Mouse (Mus musculus): ENCODE results near the gene Specc1. TPM values are rescaled to one million over a fixed set of nuclear protein-coding genes. Genes with fewer than 3 reads are reported as not detected.

The Specc1 gene
- total and polyA plus RNA-seq, 2 experiments from 2014 or later, result 12.8 to 25.0 TPM

GRCm38 (mm10) chr11:61971441-61972221, 15.1 kb downstream of the Specc1 start:
- H3K9me3 ChIP-seq (ENCODE audit: low read length), result no peaks in the 10 kb centered on the region
- no peak for TF ChIP-seq CTCF (IDR thresholded peaks at IDR 0.05)
- 73% methylated on average over 7 of the region's 7 CpGs for WGBS
- H3K4me2 ChIP-seq (ENCODE audit: low read depth, low read length, poor library complexity, severe bottlenecking), result no peak overlapping the region
- ATAC-seq (ENCODE audit: low FRiP score) (no peak), DNase-seq (ENCODE audit: low spot score) (no peak)
- no peak overlapping the region for H3K9ac ChIP-seq (replicated peaks; ENCODE audit: low read length, poor library complexity, severe bottlenecking)
- no peak overlapping the region for H3K27ac ChIP-seq (ENCODE audit: low read depth, low read length)
- no peaks in the 10 kb centered on the region for H3K4me1 ChIP-seq (ENCODE audit: insufficient read depth, low read length)
- no peaks in the 10 kb centered on the region for H3K36me3 ChIP-seq (ENCODE audit: insufficient read depth, low read length)
- no peaks in the 10 kb centered on the region for H3K27me3 ChIP-seq (ENCODE audit: insufficient read depth, low read length)
- no peak overlapping the region for H3K4me3 ChIP-seq (ENCODE audit: low read depth, low read length)

- no peak overlapping the region for H3K4me2 ChIP-seq (ENCODE audit: low read depth, low read length, poor library complexity, severe bottlenecking)
- no peak for DNase-seq (ENCODE audit: low spot score)
- H3K36me3 ChIP-seq (ENCODE audit: insufficient read depth, low read length), result no peaks in the 10 kb centered on the region
- TF ChIP-seq CTCF (IDR thresholded peaks at IDR 0.05), result no peak
- H3K4me3 ChIP-seq (ENCODE audit: low read depth, low read length), result no peak overlapping the region
- no peak overlapping the region for H3K27ac ChIP-seq (ENCODE audit: low read depth, low read length)
- H3K9me3 ChIP-seq (ENCODE audit: low read length), result no peaks in the 10 kb centered on the region
- no peak overlapping the region for H3K9ac ChIP-seq (replicated peaks; ENCODE audit: low read length, poor library complexity, severe bottlenecking)
- H3K27me3 ChIP-seq (ENCODE audit: insufficient read depth, low read length), result no peaks in the 10 kb centered on the region
- ATAC-seq (ENCODE audit: low FRiP score), result no peak
- 68% methylated on average over 13 of the region's 13 CpGs for WGBS
- no peaks in the 10 kb centered on the region for H3K4me1 ChIP-seq (ENCODE audit: insufficient read depth, low read length)
Observed at GRCm38 (mm10) chr11:61974106-61974707, 17.6 kb downstream of the Specc1 start.

GRCm38 (mm10) chr11:61975783-61976182, 19.2 kb downstream of the Specc1 start:
- no peaks in the 10 kb centered on the region for H3K36me3 ChIP-seq (ENCODE audit: insufficient read depth, low read length)
- no peaks in the 10 kb centered on the region for H3K4me1 ChIP-seq (ENCODE audit: insufficient read depth, low read length)
- no peaks in the 10 kb centered on the region for H3K9me3 ChIP-seq (ENCODE audit: low read length)
- H3K27ac ChIP-seq (ENCODE audit: low read depth, low read length), result no peak overlapping the region
- no peak overlapping the region for H3K4me2 ChIP-seq (ENCODE audit: low read depth, low read length, poor library complexity, severe bottlenecking)
- DNase-seq (ENCODE audit: low spot score) (no peak), ATAC-seq (ENCODE audit: low FRiP score) (no peak)
- H3K9ac ChIP-seq (replicated peaks; ENCODE audit: low read length, poor library complexity, severe bottlenecking), result no peak overlapping the region
- no peak for TF ChIP-seq CTCF (IDR thresholded peaks at IDR 0.05)
- H3K4me3 ChIP-seq (ENCODE audit: low read depth, low read length), result no peak overlapping the region
- H3K27me3 ChIP-seq (ENCODE audit: insufficient read depth, low read length), result no peaks in the 10 kb centered on the region
- WGBS, result 80% methylated on average over 1 of the region's 1 CpGs

DNA sequence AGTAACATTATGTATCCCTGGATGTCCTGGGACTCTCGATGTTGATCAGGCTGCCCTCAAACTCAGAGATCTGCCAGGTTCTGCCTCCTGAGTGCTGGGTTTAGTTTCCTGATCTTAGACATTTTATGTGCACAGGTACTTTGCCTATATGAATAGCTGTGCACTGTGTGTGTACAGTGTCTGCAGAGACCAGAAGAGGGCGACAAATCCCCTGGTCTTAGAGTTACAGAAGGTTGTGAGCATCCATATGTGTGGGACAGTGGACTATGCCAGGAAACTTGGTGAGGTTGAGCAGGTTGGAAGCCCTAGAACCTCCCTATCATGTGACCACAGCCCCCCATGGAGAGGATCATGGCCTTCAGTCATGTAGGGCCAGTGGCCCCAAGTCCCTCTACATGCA, 24.7 kb downstream of the Specc1 start:
- Histone ChIP-seq H3K4me1 (ENCODE audit: insufficient read depth, low read length) (no peaks in the 10 kb centered on the region), H3K36me3 (ENCODE audit: insufficient read depth, low read length) (no peaks in the 10 kb centered on the region), H3K27me3 (ENCODE audit: insufficient read depth, low read length) (no peaks in the 10 kb centered on the region), H3K4me3 (ENCODE audit: low read depth, low read length) (no peak overlapping the region), H3K4me2 (ENCODE audit: low read depth, low read length, poor library complexity, severe bottlenecking) (no peak overlapping the region), H3K9me3 (ENCODE audit: low read length) (no peaks in the 10 kb centered on the region), H3K9ac (replicated peaks; ENCODE audit: low read length, poor library complexity, severe bottlenecking) (no peak overlapping the region), H3K27ac (ENCODE audit: low read depth, low read length) (no peak overlapping the region)
- DNase-seq (ENCODE audit: low spot score) (no peak), ATAC-seq (ENCODE audit: low FRiP score) (no peak)
- 76% methylated on average over 2 of the region's 2 CpGs for WGBS
- TF ChIP-seq CTCF (IDR thresholded peaks at IDR 0.05), result peak; percentile 34

GRCm38 (mm10) chr11:61982828-61983227, 26.3 kb downstream of the Specc1 start:
- WGBS, result 82% methylated on average over 9 of the region's 9 CpGs
- no peak for DNase-seq (ENCODE audit: low spot score)

DNA sequence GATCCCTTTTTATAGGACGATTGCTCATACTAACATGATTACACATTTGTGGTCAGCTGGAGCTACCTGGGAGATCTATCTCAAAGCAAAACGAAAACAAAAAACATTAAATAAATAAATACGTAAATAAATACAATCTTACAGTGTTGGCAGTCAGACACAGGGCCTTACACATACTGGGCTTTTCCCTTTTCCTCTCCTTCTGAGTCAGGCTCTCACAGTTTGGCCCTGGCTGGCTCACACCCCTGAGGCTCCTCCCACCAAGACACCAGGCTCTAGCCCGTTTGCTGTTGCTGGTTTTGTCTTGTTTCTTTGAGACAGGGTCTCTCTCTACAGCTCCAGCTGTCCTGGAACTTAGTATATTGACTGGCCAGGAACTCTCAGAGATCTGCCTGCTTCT, 30.4 kb downstream of the Specc1 start:
- WGBS, result 80% methylated on average over 4 of the region's 4 CpGs
- Histone ChIP-seq H3K4me1 (ENCODE audit: insufficient read depth, low read length) (no peaks in the 10 kb centered on the region), H3K27me3 (ENCODE audit: insufficient read depth, low read length) (no peaks in the 10 kb centered on the region), H3K9ac (replicated peaks; ENCODE audit: low read length, poor library complexity, severe bottlenecking) (no peak overlapping the region), H3K27ac (ENCODE audit: low read depth, low read length) (no peak overlapping the region), H3K4me3 (ENCODE audit: low read depth, low read length) (no peak overlapping the region), H3K36me3 (ENCODE audit: insufficient read depth, low read length) (no peaks in the 10 kb centered on the region), H3K9me3 (ENCODE audit: low read length) (no peaks in the 10 kb centered on the region), H3K4me2 (ENCODE audit: low read depth, low read length, poor library complexity, severe bottlenecking) (no peak overlapping the region)
- TF ChIP-seq CTCF (IDR thresholded peaks at IDR 0.05), result no peak
- DNase-seq (ENCODE audit: low spot score) (no peak), ATAC-seq (ENCODE audit: low FRiP score) (no peak)

More at GRCm38 (mm10) chr11:61982828-61983227, 26.3 kb downstream of the Specc1 start:
- Histone ChIP-seq H3K4me1 (ENCODE audit: insufficient read depth, low read length) (no peaks in the 10 kb centered on the region), H3K36me3 (ENCODE audit: insufficient read depth, low read length) (no peaks in the 10 kb centered on the region), H3K9me3 (ENCODE audit: low read length) (no peaks in the 10 kb centered on the region), H3K4me3 (ENCODE audit: low read depth, low read length) (no peak overlapping the region), H3K9ac (replicated peaks; ENCODE audit: low read length, poor library complexity, severe bottlenecking) (no peak overlapping the region), H3K27me3 (ENCODE audit: insufficient read depth, low read length) (no peaks in the 10 kb centered on the region), H3K4me2 (ENCODE audit: low read depth, low read length, poor library complexity, severe bottlenecking) (no peak overlapping the region), H3K27ac (ENCODE audit: low read depth, low read length) (no peak overlapping the region)
- TF ChIP-seq CTCF (IDR thresholded peaks at IDR 0.05), result no peak
- no peak for ATAC-seq (ENCODE audit: low FRiP score)
